Mouse (Mus musculus): ENCODE measurements around the gene Fbxw26.
"Not testable (repeated sequence)": the region's sequence is repeated elsewhere in the genome, so short reads cannot be mapped to it uniquely, and the experiment has no call there.

DNA sequence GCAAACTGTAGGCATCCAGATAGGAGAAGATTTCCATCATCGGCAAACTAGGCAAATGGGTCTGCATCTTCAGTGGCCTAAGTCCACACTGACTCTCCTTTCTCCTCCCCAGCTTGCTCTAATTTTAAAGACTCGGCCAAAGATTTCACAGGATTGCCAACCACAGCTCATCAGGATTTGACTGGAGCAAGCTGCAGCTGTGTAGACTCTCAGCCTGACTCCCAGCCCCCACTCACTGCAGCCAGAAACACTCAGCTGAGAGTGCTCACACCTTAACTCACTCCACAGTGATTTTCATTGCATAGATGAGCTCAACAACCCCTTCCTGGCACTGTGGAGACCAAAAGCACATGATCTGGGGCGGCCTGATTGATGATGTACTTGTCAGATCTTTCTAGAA lies at the start of gene Fbxw26:
- TF ChIP-seq CTCF, EP300 (IDR thresholded peaks at IDR 0.05; ENCODE audit: low read depth): not testable (repeated sequence)

All from heart, postnatal 0 days (tissue).